Mouse (Mus musculus): ENCODE measurements around the gene Nudcd2. TPM values are rescaled to one million over a fixed set of nuclear protein-coding genes. Genes with fewer than 3 reads are reported as not detected.

The Nudcd2 gene
- 192 and 217 TPM in 2 replicates for polyA plus RNA-seq (2014; fragmentation: Nextera tagmentation; extraction: Ambion mirVana)

DNA sequence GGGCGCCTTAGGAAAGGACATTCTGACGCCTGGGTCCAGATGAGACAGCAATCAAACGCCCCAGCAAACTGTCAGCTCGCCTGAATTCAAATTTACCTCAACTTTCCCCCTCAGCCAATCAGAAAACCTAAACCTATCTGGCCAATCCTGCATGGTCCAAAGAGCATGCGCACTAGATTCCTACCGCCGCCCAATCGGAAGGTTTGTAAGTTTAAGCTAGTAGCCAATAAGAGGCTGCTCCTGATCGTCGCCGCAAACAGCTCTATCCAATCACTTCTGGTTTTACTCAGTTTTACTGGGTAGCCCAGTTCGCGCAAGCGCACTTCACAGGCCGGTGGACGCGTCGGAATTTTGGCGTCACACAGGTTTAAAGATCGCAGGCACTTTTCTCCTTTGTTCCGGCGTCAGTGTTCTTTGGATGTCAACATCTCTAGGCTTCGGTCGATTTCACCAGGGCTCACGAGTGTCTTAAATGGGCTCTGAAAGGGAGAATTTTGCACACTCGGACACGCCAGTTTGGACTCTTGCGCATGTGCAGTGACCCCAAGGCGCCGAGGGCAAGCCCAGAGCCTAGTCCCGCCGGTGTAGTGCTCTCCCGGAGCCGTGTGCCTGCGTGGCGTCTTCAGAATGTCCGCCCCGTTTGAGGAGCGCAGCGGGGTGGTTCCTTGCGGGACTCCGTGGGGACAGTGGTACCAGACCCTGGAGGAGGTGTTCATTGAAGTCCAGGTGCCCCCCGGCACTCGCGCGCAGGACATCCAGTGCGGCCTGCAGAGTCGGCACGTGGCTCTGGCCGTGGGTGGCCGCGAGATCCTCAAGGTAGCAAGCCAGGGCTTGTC lies at the start of gene Nudcd2, which contains the start of gene Hmmr:
Gene Nudcd2 (plus strand): TSS at position 329 of the 836 bp plus-strand sequence.
Gene Hmmr (minus strand): TSS at position 84 of the 836 bp plus-strand sequence.
- WGBS, result under 1% methylated on average over 52 of the region's 52 CpGs
- peak within 1 kb of the TSS; percentile 85 for H3K4me3 ChIP-seq (ENCODE audit: low read depth, low read length)
- peak within 1 kb of the TSS; percentile 76 for H3K27ac ChIP-seq (ENCODE audit: low read depth, low read length)
- peak; percentile 95 for DNase-seq (ENCODE audit: low spot score)
- peak; percentile 99 for ATAC-seq (replicated peaks; ENCODE audit: low FRiP score)
- H3K9ac ChIP-seq (ENCODE audit: low read length), result peak within 1 kb of the TSS; percentile 97
- no peaks in the 10 kb centered on the region for H3K27me3 ChIP-seq (ENCODE audit: control insufficient read depth, insufficient read depth, low read length)
- peaks cover 8% of the 10 kb centered on the region; the same call in 1 of the 2 replicates for H3K4me1 ChIP-seq (replicated peaks; ENCODE audit: control insufficient read depth, insufficient read depth, low read length)
- peak within 1 kb of the TSS; percentile 81 for H3K4me2 ChIP-seq (ENCODE audit: low read depth, low read length, severe bottlenecking)
- H3K36me3 ChIP-seq (ENCODE audit: control insufficient read depth, insufficient read depth, low read length), result peaks cover 7% of the 10 kb centered on the region; the same call in 1 of the 2 replicates
- no peaks in the 10 kb centered on the region for H3K9me3 ChIP-seq (ENCODE audit: control insufficient read depth, low read length)

DNA sequence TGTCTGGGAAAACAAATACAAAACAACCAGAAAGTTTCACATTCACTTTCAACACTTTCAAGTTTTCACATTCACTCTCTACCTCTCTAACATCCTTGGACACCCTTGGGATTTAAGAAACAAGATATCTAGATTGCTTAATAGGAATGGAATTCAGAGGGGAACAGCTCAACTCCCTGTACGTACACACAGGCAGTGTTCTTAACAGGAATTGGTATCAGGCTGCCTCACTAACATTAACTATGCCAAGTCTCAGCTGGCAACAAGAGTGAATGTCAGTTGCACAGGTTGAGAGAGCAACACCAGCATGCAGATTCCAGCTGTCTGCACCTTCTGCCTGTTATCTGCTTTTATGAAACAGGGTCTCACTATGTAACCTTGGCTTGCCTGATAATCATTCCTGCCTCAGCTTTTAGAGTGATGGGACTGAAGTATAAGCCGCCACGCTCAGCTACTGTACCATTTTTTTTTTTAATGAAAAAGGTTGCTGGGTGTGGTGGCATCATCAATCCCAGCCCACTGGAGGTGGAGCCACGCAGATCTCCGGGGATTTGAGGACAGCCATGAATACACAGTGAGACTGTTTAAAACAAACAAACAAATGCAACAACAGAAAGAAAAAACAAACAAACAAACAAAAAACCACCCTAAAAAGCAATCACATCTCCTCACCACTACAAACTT lies 42.9 kb upstream of the Nudcd2 start:
- Histone ChIP-seq H3K4me1 (replicated peaks; ENCODE audit: control insufficient read depth, insufficient read depth, low read length) (peaks cover 6% of the 10 kb centered on the region; the same call in 1 of the 2 replicates), H3K4me2 (ENCODE audit: low read depth, low read length, severe bottlenecking) (0 out of 2 replicates have a peak overlapping the region, but pooled peaks have one; percentile 18), H3K27me3 (ENCODE audit: control insufficient read depth, insufficient read depth, low read length) (no peaks in the 10 kb centered on the region), H3K36me3 (ENCODE audit: control insufficient read depth, insufficient read depth, low read length) (no peaks in the 10 kb centered on the region; the same call in 1 of the 2 replicates), H3K9me3 (ENCODE audit: control insufficient read depth, low read length) (no peaks in the 10 kb centered on the region), H3K4me3 (ENCODE audit: low read depth, low read length) (0 out of 2 replicates have a peak overlapping the region, but pooled peaks have one; percentile 5), H3K27ac (ENCODE audit: low read depth, low read length) (no peak overlapping the region), H3K9ac (ENCODE audit: low read length) (no peak overlapping the region; the same call in 1 of the 2 replicates)
- WGBS, result 82% methylated on average over 5 of the region's 5 CpGs
- no peak for ATAC-seq (replicated peaks; ENCODE audit: low FRiP score)
- no peak for DNase-seq (ENCODE audit: low spot score)

DNA sequence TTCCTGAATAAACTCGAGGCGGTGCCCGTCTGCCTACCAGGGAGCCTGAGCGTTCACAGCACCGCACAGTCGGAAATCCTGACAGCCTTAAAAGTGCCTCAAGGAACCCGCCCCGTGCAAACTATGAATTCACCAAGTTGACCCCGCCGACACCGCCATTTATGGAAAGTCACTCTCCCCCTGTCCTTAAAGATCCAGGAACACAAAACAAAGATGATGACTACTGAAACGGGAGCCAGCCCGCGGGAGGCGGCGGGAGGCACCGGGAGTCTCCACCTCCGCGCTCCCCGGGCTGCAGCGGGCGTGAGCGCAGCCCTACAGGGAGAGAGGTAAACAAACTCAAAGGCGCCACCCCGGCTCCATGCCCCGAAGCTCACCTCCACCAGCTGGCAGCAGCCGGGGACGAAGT lies 41.4 kb upstream of the Nudcd2 start:
- Histone ChIP-seq H3K36me3 (ENCODE audit: control insufficient read depth, insufficient read depth, low read length) (no peaks in the 10 kb centered on the region), H3K4me2 (ENCODE audit: low read depth, low read length, severe bottlenecking) (peak overlapping the region; percentile 62), H3K9ac (ENCODE audit: low read length) (peak overlapping the region; percentile 68), H3K4me1 (replicated peaks; ENCODE audit: control insufficient read depth, insufficient read depth, low read length) (peaks cover 6% of the 10 kb centered on the region; the same call in 1 of the 2 replicates), H3K4me3 (ENCODE audit: low read depth, low read length) (peak overlapping the region; percentile 80), H3K27ac (ENCODE audit: low read depth, low read length) (peak overlapping the region; percentile 93; the same call in 1 of the 2 replicates), H3K9me3 (ENCODE audit: control insufficient read depth, low read length) (no peaks in the 10 kb centered on the region), H3K27me3 (ENCODE audit: control insufficient read depth, insufficient read depth, low read length) (no peaks in the 10 kb centered on the region)
- ATAC-seq (replicated peaks; ENCODE audit: low FRiP score) (peak; percentile 66), DNase-seq (ENCODE audit: low spot score) (peak; percentile 55)
- WGBS, result under 1% methylated on average over 28 of the region's 28 CpGs

DNA sequence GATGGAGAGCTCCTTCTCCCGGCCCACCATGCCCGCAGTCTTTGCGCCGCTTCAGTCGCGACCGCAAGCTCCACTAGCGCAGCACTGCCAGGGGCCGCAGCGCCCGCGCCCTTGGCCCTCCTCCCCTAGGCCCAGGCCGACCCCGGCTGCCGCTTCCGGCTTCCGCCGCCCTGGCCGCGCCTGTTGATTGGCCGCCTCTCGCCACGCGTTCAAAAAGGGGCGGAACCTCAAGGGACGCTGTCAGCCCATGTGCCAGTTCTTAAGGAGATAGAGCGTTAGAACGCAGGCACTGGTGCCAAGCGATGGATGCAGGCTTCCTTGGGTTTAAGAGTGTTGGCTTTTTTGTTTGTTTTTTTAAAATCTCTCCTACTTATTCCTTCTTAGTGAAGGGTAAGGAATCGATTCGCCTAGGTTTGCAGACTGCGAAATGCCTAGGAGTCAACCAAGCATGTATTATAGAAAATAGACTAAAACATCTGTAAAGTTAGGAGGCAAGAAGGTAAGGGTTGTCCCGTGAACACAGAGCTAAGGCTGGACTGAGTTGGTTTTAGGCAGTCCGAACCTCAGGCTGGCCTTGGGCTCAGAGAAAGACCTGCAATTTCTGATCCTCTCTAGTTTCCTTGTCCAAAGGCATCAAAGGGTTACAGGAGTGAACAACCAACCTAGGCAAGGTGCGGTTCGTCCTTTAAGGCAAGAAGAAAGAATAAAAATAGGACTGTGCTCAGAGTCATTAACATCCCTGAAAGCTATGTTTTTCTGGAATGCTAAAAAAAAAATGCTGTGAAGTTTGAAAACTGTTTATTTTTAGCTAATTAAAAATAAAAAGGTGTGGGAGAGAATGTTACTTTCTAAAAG lies 40.7 kb upstream of the Nudcd2 start:
- Histone ChIP-seq H3K4me1 (replicated peaks; ENCODE audit: control insufficient read depth, insufficient read depth, low read length) (peaks cover 6% of the 10 kb centered on the region; the same call in 1 of the 2 replicates), H3K36me3 (ENCODE audit: control insufficient read depth, insufficient read depth, low read length) (no peaks in the 10 kb centered on the region), H3K27ac (ENCODE audit: low read depth, low read length) (peak overlapping the region; percentile 93), H3K4me3 (ENCODE audit: low read depth, low read length) (peak overlapping the region; percentile 80), H3K9me3 (ENCODE audit: control insufficient read depth, low read length) (no peaks in the 10 kb centered on the region), H3K27me3 (ENCODE audit: control insufficient read depth, insufficient read depth, low read length) (no peaks in the 10 kb centered on the region), H3K4me2 (ENCODE audit: low read depth, low read length, severe bottlenecking) (peak overlapping the region; percentile 62), H3K9ac (ENCODE audit: low read length) (peak overlapping the region; percentile 68)
- WGBS, result under 1% methylated on average over 36 of the region's 36 CpGs
- DNase-seq (ENCODE audit: low spot score), result peak; percentile 96
- ATAC-seq (replicated peaks; ENCODE audit: low FRiP score), result peak; percentile 95

DNA sequence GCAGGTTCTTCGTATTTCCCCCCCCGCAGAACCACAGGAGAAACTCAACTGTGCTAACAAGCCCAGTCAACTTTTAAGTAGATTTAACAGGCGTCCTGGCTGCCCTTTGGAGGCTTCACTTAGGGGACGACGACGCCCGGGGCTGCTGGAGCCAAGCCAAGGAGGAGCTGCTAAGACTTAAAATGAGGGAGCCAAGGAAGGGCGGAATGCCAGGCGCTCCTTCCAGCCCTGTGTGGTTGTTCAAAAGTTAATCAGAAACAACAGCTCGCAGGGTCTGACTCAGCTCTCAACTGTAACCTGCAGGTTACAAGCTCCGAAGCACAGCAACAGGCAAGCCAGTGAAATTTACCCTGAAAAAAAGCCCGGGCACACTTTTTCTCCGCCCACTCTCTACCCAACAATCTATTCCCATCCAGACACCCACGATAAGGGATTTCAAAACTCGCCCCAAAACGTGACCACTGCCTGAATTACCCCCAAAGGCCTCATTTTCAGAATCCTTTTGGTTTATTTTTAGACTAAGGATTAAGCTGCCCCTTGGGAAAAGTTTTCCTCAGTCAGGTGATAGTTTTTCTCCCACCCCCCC lies 40.0 kb upstream of the Nudcd2 start:
- ATAC-seq (replicated peaks; ENCODE audit: low FRiP score) (peak; percentile 10), DNase-seq (ENCODE audit: low spot score) (peak; percentile 78)
- Histone ChIP-seq H3K4me1 (replicated peaks; ENCODE audit: control insufficient read depth, insufficient read depth, low read length) (peaks cover 6% of the 10 kb centered on the region; the same call in 1 of the 2 replicates), H3K4me2 (ENCODE audit: low read depth, low read length, severe bottlenecking) (peak overlapping the region; percentile 62), H3K27ac (ENCODE audit: low read depth, low read length) (peak overlapping the region; percentile 93), H3K36me3 (ENCODE audit: control insufficient read depth, insufficient read depth, low read length) (no peaks in the 10 kb centered on the region), H3K27me3 (ENCODE audit: control insufficient read depth, insufficient read depth, low read length) (no peaks in the 10 kb centered on the region), H3K9me3 (ENCODE audit: control insufficient read depth, low read length) (no peaks in the 10 kb centered on the region), H3K4me3 (ENCODE audit: low read depth, low read length) (peak overlapping the region; percentile 80), H3K9ac (ENCODE audit: low read length) (peak overlapping the region; percentile 59)
- under 1% methylated on average over 16 of the region's 16 CpGs for WGBS

DNA sequence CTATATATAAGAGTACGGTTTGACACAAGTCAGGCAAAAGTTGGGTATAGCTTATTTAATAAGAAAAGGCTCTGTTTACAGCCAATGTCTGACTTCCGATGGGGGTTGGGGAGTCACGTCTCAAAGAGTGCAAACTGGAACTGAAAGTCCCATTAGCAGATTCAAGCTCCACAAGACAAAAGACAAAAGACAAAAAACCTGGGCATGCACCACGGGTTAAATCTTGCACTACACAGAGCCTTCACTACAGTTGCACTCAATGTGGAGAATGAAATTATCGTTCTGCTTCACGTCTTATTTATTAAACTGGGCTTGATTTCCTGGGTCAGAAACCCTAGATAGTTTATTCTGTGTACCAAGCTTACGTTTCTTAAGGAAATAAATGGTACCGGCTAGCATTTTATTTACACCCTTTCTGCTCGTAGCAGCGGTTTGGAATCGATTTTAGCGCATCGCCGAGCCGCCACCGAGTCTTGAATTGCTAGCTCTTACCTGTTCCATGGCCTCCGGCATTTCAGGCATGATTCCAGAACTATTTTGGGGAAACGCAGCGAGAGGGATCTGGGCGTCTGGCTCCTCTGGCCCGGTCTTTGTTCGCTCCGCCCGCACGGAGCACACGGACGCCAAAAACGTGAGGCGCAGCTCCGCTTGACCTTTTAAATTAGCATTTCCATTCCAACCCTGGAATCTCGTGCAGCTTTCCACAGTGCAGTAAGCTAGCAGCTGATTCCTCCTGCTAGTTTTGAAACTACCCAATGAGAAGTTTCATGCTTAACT lies 39.0 kb upstream of the Nudcd2 start:
- H3K4me1 ChIP-seq (replicated peaks; ENCODE audit: control insufficient read depth, insufficient read depth, low read length), result peaks cover 6% of the 10 kb centered on the region; the same call in 1 of the 2 replicates
- peak overlapping the region; percentile 87 for H3K9ac ChIP-seq (ENCODE audit: low read length)
- H3K4me3 ChIP-seq (ENCODE audit: low read depth, low read length), result peak overlapping the region; percentile 80
- no peaks in the 10 kb centered on the region for H3K27me3 ChIP-seq (ENCODE audit: control insufficient read depth, insufficient read depth, low read length)
- no peaks in the 10 kb centered on the region for H3K36me3 ChIP-seq (ENCODE audit: control insufficient read depth, insufficient read depth, low read length)
- WGBS, result under 1% methylated on average over 31 of the region's 31 CpGs
- H3K4me2 ChIP-seq (ENCODE audit: low read depth, low read length, severe bottlenecking), result peak overlapping the region; percentile 62
- H3K27ac ChIP-seq (ENCODE audit: low read depth, low read length), result peak overlapping the region; percentile 93
- peak; percentile 49 for ATAC-seq (replicated peaks; ENCODE audit: low FRiP score)
- no peaks in the 10 kb centered on the region for H3K9me3 ChIP-seq (ENCODE audit: control insufficient read depth, low read length)
- peak; percentile 77 for DNase-seq (ENCODE audit: low spot score)

DNA sequence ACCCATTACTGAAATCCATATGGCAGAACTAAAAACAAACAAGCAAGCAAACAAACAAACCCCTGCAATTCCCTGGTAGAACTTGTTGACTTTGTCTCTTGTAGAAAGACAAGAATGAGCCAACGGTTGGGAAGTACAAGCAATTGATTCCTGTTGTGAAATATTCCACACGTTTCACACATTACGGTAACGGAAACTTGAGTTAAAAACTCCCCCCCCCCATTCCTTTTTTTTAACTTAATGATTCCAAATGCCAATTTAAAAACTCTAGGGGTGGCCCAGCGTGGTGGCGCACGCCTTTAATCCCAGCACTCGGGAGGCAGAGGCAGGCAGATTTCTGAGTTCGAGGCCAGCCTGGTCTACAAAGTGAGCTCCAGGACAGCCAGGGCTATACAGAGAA lies 38.4 kb upstream of the Nudcd2 start, which contains the start of gene Mat2b:
Gene Mat2b (minus strand): TSS at position 101 of the 400 bp plus-strand sequence.
- peak within 1 kb of the TSS; percentile 93 for H3K27ac ChIP-seq (ENCODE audit: low read depth, low read length)
- 91% methylated on average over 9 of the region's 9 CpGs for WGBS
- no peaks in the 10 kb centered on the region; the same call in 1 of the 2 replicates for H3K9me3 ChIP-seq (ENCODE audit: control insufficient read depth, low read length)
- H3K4me3 ChIP-seq (ENCODE audit: low read depth, low read length), result peak within 1 kb of the TSS; percentile 80
- peaks cover 3% of the 10 kb centered on the region; the same call in 1 of the 2 replicates for H3K36me3 ChIP-seq (ENCODE audit: control insufficient read depth, insufficient read depth, low read length)
- DNase-seq (ENCODE audit: low spot score) (no peak), ATAC-seq (replicated peaks; ENCODE audit: low FRiP score) (no peak)
- H3K4me2 ChIP-seq (ENCODE audit: low read depth, low read length, severe bottlenecking), result peak within 1 kb of the TSS; percentile 62
- H3K27me3 ChIP-seq (ENCODE audit: control insufficient read depth, insufficient read depth, low read length), result no peaks in the 10 kb centered on the region
- peak within 1 kb of the TSS; percentile 87 for H3K9ac ChIP-seq (ENCODE audit: low read length)
- peaks cover 6% of the 10 kb centered on the region; the same call in 1 of the 2 replicates for H3K4me1 ChIP-seq (replicated peaks; ENCODE audit: control insufficient read depth, insufficient read depth, low read length)

All from forebrain, embryonic 11.5 days (tissue).